Mouse (Mus musculus): ENCODE measurements around the gene Olfr649. TPM values are rescaled to one million over a fixed set of nuclear protein-coding genes. Genes with fewer than 3 reads are reported as not detected.

Olfr649 gene
- polyA plus RNA-seq, 1 experiment from 2014 or later = not detected

DNA sequence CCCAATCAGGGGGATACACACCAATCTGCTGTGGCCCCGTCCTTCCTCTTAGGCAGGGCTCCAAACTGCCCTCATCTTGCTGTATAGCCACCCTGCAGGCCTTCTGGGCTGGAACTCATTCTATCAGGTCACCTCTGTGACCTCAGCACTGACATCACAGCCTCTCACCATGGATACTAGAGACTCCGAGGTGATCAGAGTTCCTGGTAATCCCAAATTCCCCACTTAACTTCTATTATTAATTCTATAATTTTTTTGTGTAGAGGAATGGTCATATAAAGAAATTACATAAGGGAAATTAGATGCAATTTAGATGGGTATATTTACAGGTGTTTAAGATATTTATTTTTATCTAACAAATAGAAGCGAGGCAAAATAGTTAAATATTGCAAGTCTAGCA is 52.6 kb downstream of the Olfr649 start, which contains the start of gene Ubqln3:
TSS of gene Ubqln3 (minus strand) at position 101 of the 400 bp plus-strand sequence.
- H3K9me3 ChIP-seq (ENCODE audit: control insufficient read depth, low read length) = no peaks in the 10 kb centered on the region
- H3K4me2 ChIP-seq (replicated peaks) = no peak within 1 kb of the TSS
- no peaks in the 10 kb centered on the region for H3K27me3 ChIP-seq (ENCODE audit: control insufficient read depth, insufficient read depth, low read length)
- H3K27ac ChIP-seq = no peak within 1 kb of the TSS
- no peaks in the 10 kb centered on the region for H3K36me3 ChIP-seq (replicated peaks; ENCODE audit: control insufficient read depth, insufficient read depth)
- WGBS = 77% methylated on average over 3 of the region's 3 CpGs
- H3K4me1 ChIP-seq (replicated peaks; ENCODE audit: control insufficient read depth, insufficient read depth, low read length) = no peaks in the 10 kb centered on the region
- ATAC-seq (ENCODE audit: low FRiP score) (no peak), DNase-seq (ENCODE audit: low spot score) (no peak)
- no peak within 1 kb of the TSS for H3K4me3 ChIP-seq (replicated peaks; ENCODE audit: low read length)
- H3K9ac ChIP-seq = no peak within 1 kb of the TSS

Other genes with a start within 250 kb of the Olfr649 start
- not detected in 2 replicates for gene Olfr635, start 224.8 kb downstream of the Olfr649 start, polyA plus RNA-seq (2014; fragmentation: Nextera tagmentation; extraction: Ambion mirVana)
- not detected in 2 replicates for gene Olfr638, start 197.2 kb downstream of the Olfr649 start, polyA plus RNA-seq (2014; fragmentation: Nextera tagmentation; extraction: Ambion mirVana)
- 0.03 TPM in 1 of 2 replicates, not detected in the other for gene Olfr639, start 178.7 kb downstream of the Olfr649 start, polyA plus RNA-seq (2014; fragmentation: Nextera tagmentation; extraction: Ambion mirVana)
- gene Olfr640, start 170.4 kb downstream of the Olfr649 start, polyA plus RNA-seq (2014; fragmentation: Nextera tagmentation; extraction: Ambion mirVana) = not detected in 2 replicates
- not detected in 2 replicates for gene Olfr641, start 160.5 kb downstream of the Olfr649 start, polyA plus RNA-seq (2014; fragmentation: Nextera tagmentation; extraction: Ambion mirVana)
- not detected in 2 replicates for gene Olfr642, start 143.3 kb downstream of the Olfr649 start, polyA plus RNA-seq (2014; fragmentation: Nextera tagmentation; extraction: Ambion mirVana)
- gene 4930516K23Rik, start 134.5 kb downstream of the Olfr649 start, polyA plus RNA-seq (2014; fragmentation: Nextera tagmentation; extraction: Ambion mirVana) = not detected in 2 replicates
- gene Olfr644, start 124.1 kb downstream of the Olfr649 start, polyA plus RNA-seq (2014; fragmentation: Nextera tagmentation; extraction: Ambion mirVana) = not detected in 2 replicates
- not detected in 2 replicates for gene Olfr645, start 110.5 kb downstream of the Olfr649 start, polyA plus RNA-seq (2014; fragmentation: Nextera tagmentation; extraction: Ambion mirVana)
- gene Olfr646, start 91.1 kb downstream of the Olfr649 start, polyA plus RNA-seq (2014; fragmentation: Nextera tagmentation; extraction: Ambion mirVana) = not detected in 2 replicates
- gene Ubqln5, start 66.2 kb downstream of the Olfr649 start, polyA plus RNA-seq (2014; fragmentation: Nextera tagmentation; extraction: Ambion mirVana) = not detected in 2 replicates
- gene Olfr643, start 58.6 kb downstream of the Olfr649 start, polyA plus RNA-seq (2014; fragmentation: Nextera tagmentation; extraction: Ambion mirVana) = not detected in 2 replicates
- not detected in 2 replicates for gene Ubqln3, start 52.7 kb downstream of the Olfr649 start, polyA plus RNA-seq (2014; fragmentation: Nextera tagmentation; extraction: Ambion mirVana)
- not detected in 2 replicates for gene Ubqlnl, start 45.4 kb downstream of the Olfr649 start, polyA plus RNA-seq (2014; fragmentation: Nextera tagmentation; extraction: Ambion mirVana)
- not detected in 2 replicates for gene Olfm5, start 31.2 kb downstream of the Olfr649 start, polyA plus RNA-seq (2014; fragmentation: Nextera tagmentation; extraction: Ambion mirVana)
- gene Olfr648, start 12.6 kb downstream of the Olfr649 start, polyA plus RNA-seq (2014; fragmentation: Nextera tagmentation; extraction: Ambion mirVana) = 0.63 and 0.66 TPM in 2 replicates
- gene Trim6, start 22.8 kb upstream of the Olfr649 start, polyA plus RNA-seq (2014; fragmentation: Nextera tagmentation; extraction: Ambion mirVana) = 0.13 and 0.20 TPM in 2 replicates
- 1.0 and 1.3 TPM in 2 replicates for gene Trim34a, start 48.5 kb upstream of the Olfr649 start, polyA plus RNA-seq (2014; fragmentation: Nextera tagmentation; extraction: Ambion mirVana)
- gene Trim5, start 92.1 kb upstream of the Olfr649 start, polyA plus RNA-seq (2014; fragmentation: Nextera tagmentation; extraction: Ambion mirVana) = 0.12 and 0.44 TPM in 2 replicates
- gene Trim12a, start 119.5 kb upstream of the Olfr649 start, polyA plus RNA-seq (2014; fragmentation: Nextera tagmentation; extraction: Ambion mirVana) = 1.6 and 2.2 TPM in 2 replicates
- gene Trim34b, start 133.5 kb upstream of the Olfr649 start, polyA plus RNA-seq (2014; fragmentation: Nextera tagmentation; extraction: Ambion mirVana) = not detected in 2 replicates
- 0.94 and 1.4 TPM in 2 replicates for gene Trim12c, start 157.4 kb upstream of the Olfr649 start, polyA plus RNA-seq (2014; fragmentation: Nextera tagmentation; extraction: Ambion mirVana)
- gene Trim30b, start 173.9 kb upstream of the Olfr649 start, polyA plus RNA-seq (2014; fragmentation: Nextera tagmentation; extraction: Ambion mirVana) = not detected in 2 replicates
- gene Trim30c, start 204.9 kb upstream of the Olfr649 start, polyA plus RNA-seq (2014; fragmentation: Nextera tagmentation; extraction: Ambion mirVana) = 0.11 TPM in 1 of 2 replicates, not detected in the other

Measured in hindbrain, embryonic 14.5 days (tissue).